Mouse (Mus musculus) monocyte, adult 59 days (primary cell): ENCODE measurements around the gene Acsm3. TPM values are rescaled to one million over a fixed set of nuclear protein-coding genes. Genes with fewer than 3 reads are reported as not detected.

Experiments
- total RNA-seq, 2 experiments: library from RNA; stranded (reverse); gene quantifications; one replicate each; pipeline ENCODE4 v1.2.4; 2023

Acsm3 gene
- not detected for total RNA-seq

GRCm38 (mm10) chr7:119760527-119760951 lies at the start of gene Acsm3:
Gene Acsm3, plus strand, starts transcription at chr7:119760923.

GRCm38 (mm10) chr7:119720253-119720946 lies 40.3 kb upstream of the Acsm3 start, which contains the start of gene Thumpd1:
Gene Thumpd1, minus strand, starts transcription at chr7:119720798.

GRCm38 (mm10) chr7:119793586-119794250 lies 33.0 kb downstream of the Acsm3 start, which contains the start of the genes Rexo5 and Eri2:
Gene Rexo5, plus strand, starts transcription at chr7:119794006.
Gene Eri2, minus strand, starts transcription at chr7:119794058.

Other genes with a start within 250 kb of the Acsm3 start
- not detected for gene Acsm5, start 241.5 kb upstream of the Acsm3 start, total RNA-seq
- gene Pdilt, start 237.4 kb upstream of the Acsm3 start, total RNA-seq: not detected
- gene Acsm2, start 206.6 kb upstream of the Acsm3 start, total RNA-seq: not detected
- not detected for gene Acsm1, start 153.9 kb upstream of the Acsm3 start, total RNA-seq
- not detected for gene Acsm4, start 70.9 kb upstream of the Acsm3 start, total RNA-seq
- gene Thumpd1, start 40.1 kb upstream of the Acsm3 start, total RNA-seq: 10 to 100 TPM; 19.8 to 22.5 TPM
- 1 to 10 TPM; 6.1 to 6.4 TPM for gene Rexo5, start 33.1 kb downstream of the Acsm3 start, total RNA-seq
- gene Eri2, start 33.1 kb downstream of the Acsm3 start, total RNA-seq: 1 to 10 TPM; 1.3 to 1.7 TPM
- gene Lyrm1, start 134.9 kb downstream of the Acsm3 start, total RNA-seq: 1 to 10 TPM; 4.1 to 6.4 TPM
- gene Dcun1d3, start 135.4 kb downstream of the Acsm3 start, total RNA-seq: 10 to 100 TPM; 14.9 to 22.4 TPM